Mouse (Mus musculus): ENCODE data around the gene Ffar2.
"Not testable (repeated sequence)": the region's sequence is repeated elsewhere in the genome, so short reads cannot be mapped to it uniquely, and the experiment has no call there.

The Ffar2 gene

DNA sequence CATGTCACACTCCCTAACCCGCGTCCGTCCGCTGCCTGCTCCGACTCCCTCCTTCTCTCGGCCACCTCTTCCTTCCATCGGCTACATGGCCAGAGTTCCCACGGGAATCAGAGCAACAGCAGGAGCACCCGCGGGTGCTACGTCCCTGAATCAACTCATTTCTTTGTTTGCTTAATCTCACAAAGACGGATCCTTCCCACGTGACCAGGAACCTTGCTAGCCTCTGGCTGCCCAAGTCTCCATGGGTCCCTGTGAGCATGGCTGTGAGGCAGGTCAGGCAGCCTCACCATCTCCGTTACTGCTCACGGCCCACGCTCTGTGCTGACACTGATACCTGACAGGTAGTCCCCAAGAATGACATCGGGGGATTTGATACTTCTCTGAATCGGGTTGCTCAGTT, at the start of gene Ffar2:
Ffar2 (minus strand) TSS at position 101 of the 400 bp plus-strand sequence.
- DNase-seq (ENCODE audit: low read depth, low spot score) = no peak

- DNase-seq (ENCODE audit: low read depth, low spot score) = peak; percentile 82
Observed at GRCm38 (mm10) chr7:30873083-30873482, 49.5 kb upstream of the Ffar2 start.

GRCm38 (mm10) chr7:30863386-30863785, 39.8 kb upstream of the Ffar2 start:
- DNase-seq (ENCODE audit: low read depth, low spot score) = no peak

- DNase-seq (ENCODE audit: low read depth, low spot score) = no peak
Observed at GRCm38 (mm10) chr7:30861464-30861863, 37.9 kb upstream of the Ffar2 start, which contains the start of gene Ffar1. Ffar1 (minus strand) TSS chr7:30861564.

DNA sequence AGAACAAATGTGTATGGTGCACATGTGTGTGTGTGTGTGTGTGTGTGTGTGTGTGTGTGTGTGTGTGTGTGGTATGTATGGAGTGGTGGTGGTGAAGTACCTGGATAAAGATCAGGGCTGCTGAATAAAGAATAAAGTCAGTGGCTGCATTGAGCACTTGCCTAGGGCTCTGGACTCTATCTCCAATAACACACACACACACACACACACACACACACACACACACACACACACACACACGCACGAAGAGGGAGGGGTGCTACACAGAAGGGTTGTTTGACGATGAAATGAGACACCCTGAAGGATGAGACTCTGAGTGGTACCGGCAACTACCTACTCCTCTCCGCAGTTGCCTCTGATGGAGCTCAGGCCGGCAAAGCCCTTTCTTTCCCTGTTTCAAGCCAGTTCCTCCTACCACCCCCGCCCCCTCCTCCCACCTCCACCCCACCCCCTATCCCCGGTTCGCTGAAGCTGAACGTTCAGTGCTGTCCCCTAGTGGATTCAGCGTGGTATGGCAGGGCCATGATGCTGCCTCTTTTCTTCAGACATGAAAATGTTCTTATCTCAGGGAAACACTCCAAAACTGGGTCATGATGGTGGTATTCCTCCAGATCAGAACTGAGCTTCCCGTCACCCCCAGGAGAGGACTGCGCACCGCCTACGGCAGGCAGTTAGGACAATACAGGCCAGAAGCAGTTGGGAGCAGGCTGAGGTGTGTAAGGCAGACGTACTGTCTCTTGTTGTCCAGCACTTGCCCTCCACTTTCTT, 36.2 kb upstream of the Ffar2 start:
- peak; percentile 77 for DNase-seq (ENCODE audit: low read depth, low spot score)

DNA sequence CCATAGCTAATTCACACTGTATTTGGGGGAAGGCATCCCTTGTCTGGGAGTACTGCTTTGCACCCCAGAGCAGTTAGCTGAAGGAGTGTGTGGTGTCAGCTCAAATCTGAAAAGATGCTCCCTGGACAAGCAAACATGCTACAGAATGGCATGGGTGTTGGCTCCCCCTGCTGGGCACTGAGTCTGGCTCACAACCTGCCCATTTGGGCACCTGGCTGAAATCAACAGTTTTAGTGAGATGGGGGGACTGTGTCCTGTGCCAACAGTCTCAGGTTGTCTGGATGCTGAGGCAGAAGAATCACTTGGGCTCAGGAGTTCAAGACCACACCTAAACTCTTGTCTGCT, 35.7 kb upstream of the Ffar2 start:
- peak; percentile 85 for DNase-seq (ENCODE audit: low read depth, low spot score)

DNA sequence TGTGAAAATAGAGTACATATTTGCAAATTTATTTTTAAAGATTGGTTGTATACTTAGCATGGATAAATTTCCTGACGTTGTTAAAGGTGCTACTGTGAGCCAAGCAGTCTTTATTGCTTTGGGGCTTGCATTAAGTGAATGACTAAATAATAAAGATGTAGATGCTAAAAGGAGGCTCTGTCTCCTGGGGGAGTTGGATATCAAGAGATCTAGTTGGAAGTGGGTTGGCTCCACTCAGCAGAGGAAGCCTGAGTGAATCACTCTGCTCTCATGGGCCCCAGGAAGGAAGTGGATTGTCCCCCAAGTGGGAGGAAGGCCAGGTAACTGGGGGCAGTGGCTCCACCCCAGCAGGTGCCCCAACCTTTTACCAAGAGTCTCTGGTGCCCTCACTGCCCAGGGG, 34.2 kb upstream of the Ffar2 start:
- peak; percentile 4 for DNase-seq (ENCODE audit: low read depth, low spot score)

DNA sequence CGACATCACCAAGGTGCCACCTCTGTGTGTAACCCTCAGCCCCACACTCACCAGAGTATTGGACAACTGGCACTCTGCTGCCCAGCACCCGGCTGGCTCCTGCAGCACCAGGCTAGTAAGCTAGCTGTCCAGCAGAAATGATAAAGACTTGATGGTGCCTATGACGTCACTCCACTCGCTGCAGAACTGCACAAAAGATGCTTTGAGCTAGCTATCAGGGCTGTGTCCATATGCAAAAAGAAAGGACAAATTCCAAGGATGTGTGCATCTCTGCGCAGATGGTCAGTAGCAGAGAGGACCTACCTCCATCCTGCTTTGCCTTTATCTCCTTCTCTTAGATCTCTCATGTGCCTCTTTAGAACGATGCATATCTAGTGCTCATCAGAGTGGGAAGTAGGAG, 32.5 kb upstream of the Ffar2 start, which contains the start of gene Ffar3:
Ffar3 (minus strand) TSS at position 101 of the 400 bp plus-strand sequence.
- no peak for DNase-seq (ENCODE audit: low read depth, low spot score)

GRCm38 (mm10) chr7:30851421-30851820, 27.8 kb upstream of the Ffar2 start:
- no peak for DNase-seq (ENCODE audit: low read depth, low spot score)

DNA sequence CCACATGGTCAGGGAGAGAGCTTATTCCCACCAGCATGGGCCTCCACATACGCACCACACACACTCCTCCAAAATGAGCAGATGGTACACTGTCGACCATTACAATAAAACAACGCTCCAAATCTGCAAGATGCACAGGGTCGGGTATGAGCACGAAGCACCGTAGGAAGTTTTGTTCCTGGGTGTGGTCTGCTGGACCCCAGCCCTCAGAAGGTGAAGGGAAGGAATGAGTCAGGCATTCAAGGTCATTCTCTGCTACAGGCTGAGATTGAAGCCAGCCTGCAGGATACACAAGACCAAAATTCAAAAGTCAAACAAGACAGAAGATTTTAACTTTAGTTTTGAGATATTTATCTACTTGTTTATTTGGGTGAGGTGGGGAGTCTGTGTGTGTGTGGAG, 24.4 kb upstream of the Ffar2 start:
- DNase-seq (ENCODE audit: low read depth, low spot score) = no peak

DNA sequence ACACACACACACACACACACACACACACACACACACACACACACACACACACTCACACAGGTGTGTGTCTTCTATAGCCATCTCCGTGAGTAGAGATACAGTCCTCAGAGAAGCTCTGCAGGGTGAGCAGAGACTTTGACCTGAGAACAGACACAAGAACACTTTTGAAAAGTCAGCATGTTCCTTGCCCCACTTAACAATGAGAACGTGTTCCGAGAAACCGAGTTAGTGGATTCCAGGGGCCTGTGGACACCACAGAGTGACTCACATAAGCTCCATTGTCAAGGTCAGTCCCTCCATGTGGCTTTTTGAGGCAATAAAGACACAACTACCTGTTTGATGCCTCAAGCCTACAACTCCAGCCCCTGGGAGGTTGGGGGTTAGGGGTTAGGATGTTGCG, 23.8 kb upstream of the Ffar2 start:
- DNase-seq (ENCODE audit: low read depth, low spot score) = no peak

DNA sequence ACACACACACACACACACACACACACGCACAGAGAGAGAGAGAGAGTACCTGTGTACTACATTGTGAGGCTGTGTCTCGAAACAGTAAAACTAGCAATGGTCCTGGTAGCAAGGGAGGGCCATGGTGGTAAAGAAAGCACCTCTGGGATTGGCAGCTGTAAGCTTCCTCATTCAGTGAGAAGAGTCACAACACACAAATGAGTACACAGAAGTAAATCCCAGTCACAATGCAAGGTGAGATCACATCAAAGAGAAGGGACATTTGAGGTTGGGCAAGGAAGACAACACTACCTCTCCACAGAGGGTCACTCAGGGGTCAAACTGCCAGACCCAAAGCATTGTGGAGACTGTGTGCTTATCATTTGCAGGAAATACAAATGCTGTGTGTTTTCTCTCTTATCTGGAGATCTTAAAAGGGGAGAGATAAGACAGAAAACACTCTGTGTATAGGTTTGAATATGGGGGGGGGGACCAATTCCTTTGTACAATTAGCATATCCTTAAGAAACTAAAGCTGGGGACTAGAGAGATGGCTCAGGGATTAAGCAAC, 23.0 kb upstream of the Ffar2 start:
- no peak for DNase-seq (ENCODE audit: low read depth, low spot score)

DNA sequence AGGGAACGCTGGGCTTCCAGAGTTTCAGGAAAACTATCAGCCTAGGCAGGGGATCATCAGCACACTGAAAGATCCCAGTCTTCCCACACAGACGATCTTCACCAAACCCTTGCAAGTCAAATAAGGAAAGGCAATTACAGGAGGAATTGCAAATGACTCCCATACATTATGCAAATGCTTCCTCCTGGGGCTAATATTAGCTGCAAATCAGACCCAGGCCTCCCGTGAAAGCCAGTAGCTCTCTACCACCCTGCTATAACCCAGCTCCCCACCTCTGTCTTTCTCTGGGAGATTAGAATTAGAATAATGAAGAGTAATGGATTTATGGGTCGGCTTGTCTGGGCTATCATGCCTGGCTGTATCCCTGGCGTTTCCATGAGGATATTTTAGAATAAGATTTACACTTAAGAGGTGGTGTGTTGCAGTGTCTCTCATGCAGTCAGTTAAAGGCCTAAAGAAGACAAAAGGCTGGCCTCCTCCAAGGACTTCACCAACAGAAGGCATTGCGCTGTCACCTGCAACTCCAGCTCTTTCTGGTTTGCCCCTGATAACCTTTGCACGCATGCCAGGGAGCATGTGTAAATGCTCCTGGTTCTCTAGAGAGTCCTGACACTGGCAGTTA, 21.2 kb upstream of the Ffar2 start:
- DNase-seq (ENCODE audit: low read depth, low spot score) = peak; percentile 36

- DNase-seq (ENCODE audit: low read depth, low spot score) = no peak
Observed at GRCm38 (mm10) chr7:30842092-30842491, 18.5 kb upstream of the Ffar2 start.

DNA sequence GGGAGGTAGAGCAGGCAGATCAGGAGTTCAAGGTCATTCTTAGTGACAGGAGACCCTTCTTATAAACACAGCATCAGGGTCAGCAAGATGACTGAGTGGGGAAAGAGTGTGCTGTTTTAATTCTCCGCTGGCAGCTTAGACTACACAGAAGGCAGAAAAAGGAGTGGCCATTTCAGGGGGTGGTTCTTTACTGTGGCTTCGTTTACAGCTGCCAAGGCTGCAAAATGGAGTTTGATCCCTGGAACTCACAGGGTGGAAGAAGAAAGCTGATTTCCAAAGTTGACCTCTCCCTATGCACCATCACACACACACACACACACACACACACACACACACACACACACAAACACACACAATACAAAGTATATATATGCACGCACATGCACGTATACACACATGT, 17.8 kb upstream of the Ffar2 start:
- DNase-seq (ENCODE audit: low read depth, low spot score) = no peak

- no peak for DNase-seq (ENCODE audit: low read depth, low spot score)
Observed at GRCm38 (mm10) chr7:30840306-30840705, 16.7 kb upstream of the Ffar2 start.

DNA sequence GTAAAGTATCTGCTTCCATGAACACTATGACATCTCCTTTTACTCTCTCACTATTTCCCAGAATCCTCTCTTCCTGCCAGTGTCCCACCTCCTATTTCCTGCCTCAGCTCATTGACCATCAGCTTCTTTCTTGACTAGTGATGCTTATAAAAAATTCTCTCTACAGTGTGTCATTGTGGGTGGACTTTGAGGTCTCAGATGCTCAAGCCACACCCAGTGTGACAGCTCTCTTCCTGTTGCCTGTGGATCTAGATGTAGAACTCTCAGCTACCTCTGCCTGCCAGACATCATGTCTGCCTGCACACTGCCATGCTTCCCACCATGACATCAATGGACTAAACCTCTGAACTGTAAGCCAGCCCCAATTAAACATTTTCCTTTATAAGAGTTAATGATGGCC, 13.7 kb upstream of the Ffar2 start:
- DNase-seq (ENCODE audit: low read depth, low spot score) = no peak

- not testable (repeated sequence) for DNase-seq (ENCODE audit: low read depth, low spot score)
Observed at GRCm38 (mm10) chr7:30832684-30833083, 9.1 kb upstream of the Ffar2 start.

DNA sequence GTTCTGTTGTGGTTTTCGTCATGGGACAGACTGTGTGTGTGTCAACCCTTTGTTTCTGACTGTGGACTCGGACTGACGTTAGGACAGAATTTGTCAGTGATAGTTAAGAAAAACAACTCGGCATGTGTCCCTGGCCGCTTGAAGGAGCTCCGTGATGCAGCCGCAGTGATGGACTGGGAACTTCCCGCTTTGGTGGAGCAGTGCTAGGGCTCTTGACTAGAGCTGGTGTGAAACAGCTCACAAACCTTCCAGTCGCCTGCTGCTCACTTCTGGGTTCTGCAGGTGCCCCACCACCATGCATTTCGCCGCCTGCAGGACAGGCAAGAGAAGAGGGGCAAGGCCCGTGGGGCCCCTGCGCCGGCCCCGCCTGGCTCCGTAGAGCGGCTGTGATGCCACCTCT, 8.7 kb upstream of the Ffar2 start:
- no peak for DNase-seq (ENCODE audit: low read depth, low spot score)

GRCm38 (mm10) chr7:30829428-30829827, 5.9 kb upstream of the Ffar2 start:
- no peak for DNase-seq (ENCODE audit: low read depth, low spot score)

DNA sequence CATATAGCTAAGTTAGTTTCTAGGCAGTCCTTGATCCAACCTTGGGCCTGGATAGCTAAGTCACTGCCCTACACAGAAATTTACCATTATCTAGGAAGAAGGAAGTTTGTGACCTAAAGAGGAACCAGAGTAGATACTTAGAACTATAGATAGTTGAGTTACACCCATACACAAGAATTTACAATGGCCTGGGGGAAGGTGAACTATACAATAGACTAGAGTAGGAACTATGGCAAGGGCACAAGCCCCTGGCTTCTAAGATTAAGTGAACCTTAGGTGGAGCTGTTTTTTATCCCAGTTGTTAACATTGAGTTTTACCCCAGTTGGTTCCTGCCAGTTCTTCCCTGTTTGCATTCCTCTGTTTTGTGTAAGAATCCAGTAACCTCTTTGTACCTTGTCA, 5.3 kb upstream of the Ffar2 start:
- DNase-seq (ENCODE audit: low read depth, low spot score) = not testable (repeated sequence)

- no peak for DNase-seq (ENCODE audit: low read depth, low spot score)
Observed at GRCm38 (mm10) chr7:30826660-30827059, 3.1 kb upstream of the Ffar2 start.

DNA sequence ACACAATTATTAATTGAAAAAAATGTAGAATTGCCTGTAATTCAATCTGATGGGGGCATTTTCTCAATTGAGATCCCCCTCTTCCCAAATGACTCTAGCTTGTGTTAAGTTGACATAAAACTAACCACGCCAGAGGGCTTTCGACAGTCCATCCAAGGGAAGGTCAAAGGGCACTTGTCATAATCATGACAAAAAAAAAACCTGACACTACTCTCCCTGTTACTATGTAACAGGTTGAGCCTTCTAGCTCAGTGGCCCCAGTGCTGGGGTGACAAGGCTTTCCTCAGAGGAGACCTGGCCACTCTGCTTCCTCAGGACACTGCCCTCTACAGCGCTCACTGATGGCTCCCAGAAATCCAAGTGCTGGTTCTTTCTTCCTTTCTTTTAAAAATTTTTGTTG, 731 bp upstream of the Ffar2 start:
- DNase-seq (ENCODE audit: low read depth, low spot score) = no peak

Measured in brain, adult 2 months (tissue).